Mouse (Mus musculus) neural tube, embryonic 14.5 days (tissue): ENCODE measurements around the gene Gm2115. TPM values are rescaled to one million over a fixed set of nuclear protein-coding genes. Genes with fewer than 3 reads are reported as not detected.

Source experiments
- ATAC-seq: fragments of 200-750 bp; cut with Nextera tagmentation; 2 replicates; pipeline ENCODE4 v1.8.0; 2017; ENCODE audit warnings: low read depth, mild to moderate bottlenecking, moderate TSS enrichment, moderate library complexity
- H3K27ac ChIP-seq: fragments of 300-500 bp; sonication (generic); 2 replicates; pipeline ENCODE4 v1.5.1; 2014; ENCODE audit warnings: low read depth, mild to moderate bottlenecking, control low read depth, low read length, moderate library complexity, mixed read lengths
- H3K27me3 ChIP-seq: fragments of 300-500 bp; sonication (generic); 2 replicates; pipeline ENCODE4 v1.6.1; 2014; ENCODE audit warnings: low read length; ENCODE audit not compliant: control insufficient read depth, insufficient read depth
- H3K36me3 ChIP-seq: fragments of 300-500 bp; sonication (generic); 2 replicates; pipeline ENCODE4 v1.6.1; 2014; ENCODE audit warnings: low read length, mixed read lengths; ENCODE audit not compliant: control insufficient read depth, insufficient read depth
- H3K4me1 ChIP-seq: fragments of 300-500 bp; sonication (generic); 2 replicates; pipeline ENCODE4 v1.6.1; 2014; ENCODE audit warnings: low read length; ENCODE audit not compliant: control insufficient read depth, insufficient read depth
- H3K4me2 ChIP-seq: fragments of 300-500 bp; sonication (generic); 2 replicates; pipeline ENCODE4 v1.6.1; 2014; ENCODE audit warnings: mild to moderate bottlenecking, low read depth, low read length, control low read depth
- H3K4me3 ChIP-seq: fragments of 300-500 bp; sonication (generic); 2 replicates; pipeline ENCODE4 v1.5.1; 2014; ENCODE audit warnings: low read depth, low read length, control low read depth, mixed read lengths
- H3K9ac ChIP-seq: fragments of 300-500 bp; sonication (generic); replicated peaks from 2 replicates; pipeline ENCODE4 v1.6.1; 2014; ENCODE audit warnings: low read depth, mild to moderate bottlenecking, control low read depth, low read length, mixed read lengths
- H3K9me3 ChIP-seq: fragments of 300-500 bp; sonication (generic); 2 replicates; pipeline ENCODE4 v1.6.1; 2016; ENCODE audit warnings: low read length; ENCODE audit not compliant: control insufficient read depth
- WGBS: fragments of 180-500 bp; shearing (Covaris S2); extraction: QIAGEN DNeasy Blood & Tissue Kit; methylation state at CpG from one replicate; pipeline ENCODE4 v1.1.7; 2014; 5-methylcytosine and 5-hydroxymethylcytosine counted together
- polyA plus RNA-seq: library from polyadenylated mRNA; unstranded; fragments of >200 nt; fragmentation: Nextera tagmentation; extraction: Ambion mirVana; gene quantifications from 2 replicates; pipeline ENCODE4 v1.2.1, GENCODE M21; 2014

Gene Gm2115
- polyA plus RNA-seq, 1 experiment from 2014 or later = 5.9 TPM

- Histone ChIP-seq H3K9ac (no peak overlapping the region), H3K27me3 (no peaks in the 10 kb centered on the region), H3K4me1 (no peaks in the 10 kb centered on the region), H3K36me3 (no peaks in the 10 kb centered on the region), H3K4me2 (no peak overlapping the region), H3K9me3 (no peaks in the 10 kb centered on the region), H3K4me3 (no peak overlapping the region), H3K27ac (no peak overlapping the region)
- no peak for ATAC-seq
- WGBS = 75% methylated on average over 2 of the region's 2 CpGs
Observed at GRCm38 (mm10) chr7:84577034-84577433, 48.3 kb downstream of the Gm2115 start.

GRCm38 (mm10) chr7:84578841-84579240 lies 50.1 kb downstream of the Gm2115 start:
- WGBS = 54% methylated on average over 1 of the region's 1 CpGs
- H3K27ac ChIP-seq = no peak overlapping the region
- no peak overlapping the region for H3K4me2 ChIP-seq
- no peaks in the 10 kb centered on the region for H3K27me3 ChIP-seq
- H3K9ac ChIP-seq = no peak overlapping the region
- no peak overlapping the region for H3K4me3 ChIP-seq
- no peak for ATAC-seq
- no peaks in the 10 kb centered on the region for H3K36me3 ChIP-seq
- H3K9me3 ChIP-seq = no peaks in the 10 kb centered on the region
- H3K4me1 ChIP-seq = no peaks in the 10 kb centered on the region

- ATAC-seq = no peak
- no peak overlapping the region for H3K4me3 ChIP-seq
- no peaks in the 10 kb centered on the region for H3K9me3 ChIP-seq
- H3K27ac ChIP-seq = no peak overlapping the region
- H3K36me3 ChIP-seq = no peaks in the 10 kb centered on the region
- no peaks in the 10 kb centered on the region for H3K4me1 ChIP-seq
- 90% methylated on average over 1 of the region's 1 CpGs for WGBS
- H3K9ac ChIP-seq = no peak overlapping the region
- no peak overlapping the region for H3K4me2 ChIP-seq
- H3K27me3 ChIP-seq = no peaks in the 10 kb centered on the region
Observed at GRCm38 (mm10) chr7:84579769-84580168, 51.0 kb downstream of the Gm2115 start.

GRCm38 (mm10) chr7:84585086-84585485 lies 56.3 kb downstream of the Gm2115 start:
- H3K27me3 ChIP-seq = no peaks in the 10 kb centered on the region
- H3K4me3 ChIP-seq = no peak overlapping the region
- no peaks in the 10 kb centered on the region for H3K36me3 ChIP-seq
- no peak overlapping the region for H3K4me2 ChIP-seq
- ATAC-seq = no peak
- no peak overlapping the region for H3K9ac ChIP-seq
- no peaks in the 10 kb centered on the region for H3K4me1 ChIP-seq
- no peaks in the 10 kb centered on the region for H3K9me3 ChIP-seq
- WGBS = 92% methylated on average over 4 of the region's 4 CpGs
- H3K27ac ChIP-seq = no peak overlapping the region

GRCm38 (mm10) chr7:84586360-84587100 lies 57.8 kb downstream of the Gm2115 start:
- Histone ChIP-seq H3K27ac (no peak overlapping the region), H3K27me3 (no peaks in the 10 kb centered on the region), H3K9me3 (no peaks in the 10 kb centered on the region), H3K36me3 (no peaks in the 10 kb centered on the region), H3K4me3 (no peak overlapping the region), H3K9ac (no peak overlapping the region), H3K4me1 (no peaks in the 10 kb centered on the region), H3K4me2 (no peak overlapping the region)
- 46% methylated on average over 3 of the region's 3 CpGs for WGBS
- no peak for ATAC-seq

- no peaks in the 10 kb centered on the region for H3K9me3 ChIP-seq
- no peak overlapping the region for H3K27ac ChIP-seq
- H3K4me2 ChIP-seq = no peak overlapping the region
- no peak overlapping the region for H3K4me3 ChIP-seq
- no peaks in the 10 kb centered on the region for H3K27me3 ChIP-seq
- no peak overlapping the region for H3K9ac ChIP-seq
- 90% methylated on average over 5 of the region's 5 CpGs for WGBS
- no peaks in the 10 kb centered on the region for H3K4me1 ChIP-seq
- no peak for ATAC-seq
- H3K36me3 ChIP-seq = no peaks in the 10 kb centered on the region
Observed at GRCm38 (mm10) chr7:84587101-84587783, 58.5 kb downstream of the Gm2115 start.

- Histone ChIP-seq H3K4me3 (no peak overlapping the region), H3K27me3 (no peaks in the 10 kb centered on the region), H3K4me2 (no peak overlapping the region), H3K9ac (no peak overlapping the region), H3K36me3 (no peaks in the 10 kb centered on the region), H3K27ac (no peak overlapping the region), H3K4me1 (no peaks in the 10 kb centered on the region), H3K9me3 (no peaks in the 10 kb centered on the region)
- WGBS = 83% methylated on average over 2 of the region's 2 CpGs
- no peak for ATAC-seq
Observed at GRCm38 (mm10) chr7:84590622-84591021, 61.9 kb downstream of the Gm2115 start.

GRCm38 (mm10) chr7:84591347-84591746 lies 62.6 kb downstream of the Gm2115 start:
- WGBS = 91% methylated on average over 3 of the region's 3 CpGs
- Histone ChIP-seq H3K4me3 (no peak overlapping the region), H3K27ac (no peak overlapping the region), H3K4me1 (no peaks in the 10 kb centered on the region), H3K27me3 (no peaks in the 10 kb centered on the region), H3K9ac (no peak overlapping the region), H3K4me2 (no peak overlapping the region), H3K9me3 (no peaks in the 10 kb centered on the region), H3K36me3 (no peaks in the 10 kb centered on the region)
- ATAC-seq = no peak

GRCm38 (mm10) chr7:84594087-84594916 lies 65.5 kb downstream of the Gm2115 start:
- Histone ChIP-seq H3K27ac (no peak overlapping the region), H3K27me3 (no peaks in the 10 kb centered on the region), H3K4me2 (no peak overlapping the region), H3K4me1 (no peaks in the 10 kb centered on the region), H3K9ac (no peak overlapping the region), H3K36me3 (no peaks in the 10 kb centered on the region), H3K4me3 (no peak overlapping the region), H3K9me3 (no peaks in the 10 kb centered on the region)
- peak; percentile 76 for ATAC-seq
- WGBS = 43% methylated on average over 8 of the region's 8 CpGs
